Mouse (Mus musculus) bone marrow, adult 2 months (tissue): ENCODE data around the gene Dlg2. TPM values are rescaled to one million over a fixed set of nuclear protein-coding genes. Genes with fewer than 3 reads are reported as not detected.

ENCODE experiments used
- H3K27ac ChIP-seq: fragments of 200-500 bp; 2 replicates; pipeline ENCODE4 v1.5.1; 2012; ENCODE audit warnings: low read depth, mild to moderate bottlenecking, control low read depth, inconsistent platforms, low read length; ENCODE audit not compliant: control insufficient read depth, poor library complexity, insufficient read depth
- H3K4me1 ChIP-seq: fragments of 200-500 bp; 2 replicates; pipeline ENCODE4 v1.6.1; 2011; ENCODE audit warnings: low read length; ENCODE audit not compliant: control insufficient read depth, insufficient read depth
- H3K4me3 ChIP-seq: fragments of 200-500 bp; replicated peaks from 2 replicates; pipeline ENCODE3; 2011; ENCODE audit warnings: mild to moderate bottlenecking, low read depth, low read length, control low read depth; ENCODE audit not compliant: control insufficient read depth
- CTCF ChIP-seq: fragments of 200-500 bp; IDR thresholded peaks from 2 replicates; pipeline ENCODE4 v1.5.1; 2011; ENCODE audit warnings: low read length, control low read depth; ENCODE audit not compliant: control insufficient read depth, insufficient read depth
- POLR2A ChIP-seq: fragments of 200-500 bp; IDR thresholded peaks from 2 replicates; pipeline ENCODE4 v1.6.1; 2011; ENCODE audit warnings: low read depth, mild to moderate bottlenecking, control low read depth, low read length, borderline replicate concordance; ENCODE audit not compliant: control insufficient read depth
- WGBS: fragments of 180-500 bp; shearing (Covaris S2); methylation state at CpG from one replicate; pipeline ENCODE4 v1.1.7; 2018; 5-methylcytosine and 5-hydroxymethylcytosine counted together
- polyA plus RNA-seq: library from polyadenylated mRNA; stranded (reverse); fragments of >200 nt; gene quantifications from 2 replicates; pipeline ENCODE4 v1.2.4, GENCODE M21; 2011; ENCODE audit warnings: low replicate concordance; ENCODE audit not compliant: missing spikeins, insufficient read depth, insufficient read length

Dlg2 gene
- polyA plus RNA-seq, 1 experiment: 11.7 TPM

DNA sequence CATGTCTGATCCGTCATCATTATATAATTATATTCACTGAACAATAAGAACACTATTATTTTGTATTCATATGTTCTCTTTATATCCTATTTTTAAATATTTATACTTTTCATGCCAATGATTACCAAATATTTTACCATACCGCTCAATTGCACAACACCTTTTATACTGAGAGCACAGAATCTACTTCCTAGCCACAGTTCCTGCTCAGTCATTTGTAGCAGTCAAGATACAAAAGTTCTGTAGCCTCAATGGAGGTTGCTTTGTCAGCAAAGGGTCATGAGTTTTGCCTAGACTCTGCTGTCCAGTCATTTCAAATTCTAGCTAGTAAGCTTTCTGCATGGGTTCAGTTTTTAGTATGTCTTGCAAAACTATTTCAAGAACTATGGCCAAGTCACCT, 6.1 kb downstream of the Dlg2 start:
- Histone ChIP-seq H3K4me1 (peaks cover 2% of the 10 kb centered on the region), H3K27ac (no peak overlapping the region), H3K4me3 (no peak overlapping the region)
- TF ChIP-seq CTCF (no peak), POLR2A (no peak)
- 60% methylated on average over 2 of the region's 2 CpGs for WGBS

DNA sequence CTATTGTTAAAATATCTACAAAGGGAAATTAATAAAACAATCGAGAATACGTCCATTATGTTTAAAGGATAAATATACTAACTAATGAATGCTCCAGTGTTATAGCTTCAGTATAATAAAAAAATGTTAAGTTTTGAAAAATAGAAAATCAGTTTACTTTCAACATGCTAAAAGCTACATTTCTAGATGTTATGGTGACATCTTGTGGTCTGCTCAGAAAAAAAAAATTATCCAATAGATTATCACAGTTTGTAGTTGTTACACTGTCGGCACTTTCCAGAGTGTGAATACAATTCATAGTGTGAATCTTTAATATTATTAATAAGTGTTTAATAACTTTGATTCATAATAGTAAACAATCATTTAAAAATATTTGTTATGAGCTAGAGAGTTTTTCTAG, 31.7 kb downstream of the Dlg2 start:
- TF ChIP-seq CTCF (no peak), POLR2A (no peak)
- 63% methylated on average over 3 of the region's 3 CpGs for WGBS
- Histone ChIP-seq H3K4me3 (no peak overlapping the region), H3K4me1 (no peaks in the 10 kb centered on the region), H3K27ac (no peak overlapping the region)

DNA sequence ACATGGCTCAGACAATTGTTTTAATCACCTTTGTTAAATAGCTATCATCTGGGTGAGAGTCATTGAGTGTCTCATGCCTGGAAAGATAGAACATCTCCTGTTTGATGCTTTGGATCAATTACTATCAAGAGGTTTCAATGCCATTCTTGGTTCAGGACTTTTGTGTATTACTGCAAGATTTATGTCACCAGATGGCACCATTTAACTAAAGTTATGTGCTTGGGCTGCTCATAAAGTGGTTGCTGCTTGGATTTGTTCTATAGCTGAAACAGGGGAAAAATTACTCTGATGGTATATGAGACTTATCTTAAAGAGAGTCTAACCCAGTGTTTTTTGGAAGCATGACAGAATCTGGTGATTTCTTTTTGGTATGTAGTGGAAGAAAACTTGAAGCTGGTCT, 35.8 kb downstream of the Dlg2 start:
- Histone ChIP-seq H3K4me3 (no peak overlapping the region), H3K4me1 (no peaks in the 10 kb centered on the region), H3K27ac (no peak overlapping the region)
- no peak for TF ChIP-seq CTCF
- no peak for TF ChIP-seq POLR2A

DNA sequence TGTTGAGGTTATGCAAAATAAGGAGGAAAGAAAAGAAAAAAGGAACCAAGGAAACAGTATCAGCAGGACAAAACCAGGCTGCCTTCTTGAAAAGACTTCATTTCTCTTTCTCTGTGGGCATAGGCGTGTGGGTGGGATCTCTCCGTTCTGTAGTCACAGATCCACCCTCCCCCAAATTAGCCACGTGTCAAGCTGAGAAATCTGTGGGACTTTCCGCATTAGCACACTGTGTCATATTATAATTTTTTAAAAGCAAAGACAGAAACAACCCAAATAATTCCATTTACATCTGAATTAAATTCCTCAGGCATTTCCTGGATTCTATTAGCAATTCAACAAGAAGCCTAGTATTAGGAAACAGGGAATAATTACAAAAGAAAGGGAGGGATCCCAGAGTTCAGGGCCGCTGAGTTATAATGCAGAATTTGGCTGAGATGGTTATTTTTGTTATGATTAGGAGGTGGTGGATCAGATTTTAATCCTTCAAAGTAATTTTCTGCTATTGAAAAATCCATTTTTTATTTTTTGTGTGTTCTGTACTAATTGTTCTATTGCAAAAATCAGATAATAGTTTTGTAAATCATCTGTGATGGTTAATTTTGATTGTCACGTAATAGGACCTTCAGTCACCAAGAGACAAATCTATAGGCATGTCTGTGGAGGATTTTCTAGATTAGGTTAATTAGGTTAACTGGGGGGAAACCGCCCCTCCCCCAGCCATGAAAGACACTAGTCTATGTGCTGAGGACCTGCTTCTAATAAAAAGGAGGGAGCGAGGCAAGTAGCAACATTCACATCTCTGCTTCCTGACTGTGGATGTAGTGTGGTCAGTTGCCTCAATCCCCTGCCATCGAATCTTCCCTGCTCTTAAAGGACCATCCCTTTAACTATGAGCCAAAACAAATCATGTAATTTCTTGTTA, 63.3 kb downstream of the Dlg2 start:
- 66% methylated on average over 9 of the region's 9 CpGs for WGBS
- no peak for TF ChIP-seq POLR2A

DNA sequence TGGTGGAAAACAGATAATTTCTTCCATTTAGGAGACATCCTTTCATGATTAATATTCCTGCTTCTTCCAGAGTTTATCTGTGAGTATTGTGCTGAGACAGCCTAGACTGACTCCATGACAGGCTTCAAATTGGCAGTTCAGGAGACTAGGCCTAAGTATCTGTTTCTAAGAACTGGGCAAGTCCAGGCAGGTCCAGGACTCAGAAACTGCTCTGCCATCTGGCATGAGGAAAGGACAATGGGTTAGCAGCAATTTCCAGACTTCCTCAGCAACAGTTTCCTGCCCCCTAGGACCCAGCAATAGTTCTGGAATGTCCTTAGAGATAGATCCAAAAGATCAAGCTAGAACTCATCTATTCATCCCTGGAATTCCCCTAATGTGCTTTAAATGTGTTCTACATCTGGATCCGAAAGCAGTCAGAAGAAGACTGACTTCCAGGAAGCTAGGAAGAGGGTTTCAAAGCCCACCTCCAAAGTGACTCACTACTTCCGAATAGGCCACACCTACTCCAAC, 64.4 kb downstream of the Dlg2 start:
- H3K4me1 ChIP-seq: no peaks in the 10 kb centered on the region
- no peak for TF ChIP-seq CTCF
- TF ChIP-seq POLR2A: no peak
- no peak overlapping the region for H3K4me3 ChIP-seq
- 68% methylated on average over 2 of the region's 2 CpGs for WGBS
- H3K27ac ChIP-seq: no peak overlapping the region

More for the DNA sequence above, 63.3 kb downstream of the Dlg2 start:
- no peak overlapping the region for H3K4me3 ChIP-seq
- no peak overlapping the region for H3K27ac ChIP-seq
- H3K4me1 ChIP-seq: no peaks in the 10 kb centered on the region

DNA sequence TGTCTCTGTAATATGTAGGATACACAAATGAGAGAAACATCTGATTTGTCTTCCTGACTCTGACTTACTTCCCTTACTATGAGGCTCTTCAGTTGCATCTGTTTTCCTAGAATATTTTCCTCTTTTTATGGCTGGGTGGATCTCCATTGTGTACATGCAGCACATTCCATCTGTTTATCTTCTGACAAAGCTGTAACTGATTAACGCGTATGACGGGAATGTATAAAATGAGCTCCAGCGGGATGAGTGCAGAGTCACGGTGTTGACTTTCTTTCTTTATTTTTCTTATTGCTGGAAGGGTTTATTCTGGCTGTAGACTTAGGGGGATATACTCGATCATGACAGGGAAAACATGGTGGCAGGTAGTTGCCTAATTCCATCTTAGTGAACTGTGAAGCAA, 76.9 kb downstream of the Dlg2 start:
- TF ChIP-seq CTCF: no peak
- TF ChIP-seq POLR2A: no peak
- Histone ChIP-seq H3K27ac (no peak overlapping the region), H3K4me1 (no peaks in the 10 kb centered on the region), H3K4me3 (no peak overlapping the region)
- 88% methylated on average over 6 of the region's 6 CpGs for WGBS

DNA sequence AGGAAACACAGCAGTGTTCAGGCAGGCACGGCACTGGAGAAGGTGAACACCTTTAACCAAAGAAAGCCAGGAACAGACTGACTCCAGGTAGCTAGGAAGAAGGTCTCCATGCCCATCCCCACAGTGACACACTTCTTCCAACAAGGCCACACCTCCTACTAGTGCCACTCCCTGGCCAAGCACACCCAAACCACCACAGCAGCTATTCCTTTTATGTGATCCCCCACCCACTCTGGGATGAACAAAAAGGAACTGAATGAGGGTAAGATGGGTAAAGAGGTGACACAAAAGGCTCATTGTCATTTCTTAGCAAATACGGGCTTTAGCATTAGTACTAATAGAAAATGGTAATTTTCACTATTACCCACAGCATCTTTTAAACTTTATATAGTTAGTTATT, 77.9 kb downstream of the Dlg2 start:
- TF ChIP-seq CTCF: no peak
- TF ChIP-seq POLR2A: no peak
- Histone ChIP-seq H3K4me3 (no peak overlapping the region), H3K4me1 (no peaks in the 10 kb centered on the region), H3K27ac (no peak overlapping the region)
- 77% methylated on average over 2 of the region's 2 CpGs for WGBS

DNA sequence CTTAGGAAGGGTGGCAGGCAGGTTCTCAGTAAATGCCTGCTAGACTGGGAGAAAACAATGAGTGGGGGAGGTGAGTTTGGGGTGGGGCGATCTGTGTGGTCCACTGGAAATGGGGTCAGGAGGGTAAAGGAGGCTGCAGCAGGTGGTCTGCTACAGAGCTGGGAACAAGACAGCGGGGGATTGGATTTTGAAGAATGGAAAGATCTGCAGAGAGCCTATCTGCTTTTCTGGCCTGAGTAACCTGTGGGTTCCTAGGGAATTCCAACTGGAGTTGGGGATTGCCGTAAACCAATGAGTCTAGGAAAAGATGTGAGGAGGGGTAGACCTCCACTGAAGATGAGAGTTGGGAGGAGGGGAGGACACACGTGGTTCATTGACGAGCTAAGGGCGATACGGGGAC, 92.7 kb downstream of the Dlg2 start:
- WGBS: 64% methylated on average over 7 of the region's 7 CpGs
- H3K4me1 ChIP-seq: no peaks in the 10 kb centered on the region
- TF ChIP-seq CTCF (no peak), POLR2A (no peak)
- no peak overlapping the region for H3K27ac ChIP-seq
- H3K4me3 ChIP-seq: no peak overlapping the region
